Comparison of ENCODE assay signal across 8 mouse cellular contexts in the genomic region with DNA sequence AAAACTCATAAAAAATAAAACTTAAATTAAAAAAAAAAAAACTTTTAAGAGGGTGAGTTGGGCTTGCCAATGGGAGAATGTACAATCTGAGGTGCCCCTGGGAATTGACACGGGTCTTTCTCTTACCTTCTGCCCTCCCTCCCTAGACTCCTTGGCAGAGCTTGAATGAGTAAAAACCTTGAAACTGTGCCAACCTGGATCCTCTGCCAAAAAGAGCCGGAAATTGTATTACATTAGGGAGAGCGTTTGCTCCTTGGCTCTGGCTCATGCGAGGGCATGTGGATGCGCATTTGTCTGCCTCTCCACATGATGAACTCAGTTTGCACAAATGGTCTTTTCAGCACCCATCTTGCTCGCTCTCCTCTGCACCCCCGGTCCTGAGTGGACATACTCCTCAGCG. TPM values are rescaled to one million over a fixed set of nuclear protein-coding genes. Genes with fewer than 3 reads are reported as not detected.
DNase-seq lines count a peak whose midpoint lies in the region.

No protein-coding gene starts in this region.

- peak; percentile 25 to 48 for DNase-seq in frontal cortex, postnatal 10 days (ENCODE audit: low spot score in 2 of 2)
- no peak for DNase-seq in frontal cortex, postnatal 25 days (ENCODE audit: low spot score in 2 of 2)
- peak; percentile 31 for DNase-seq in retina, postnatal 7 days (ENCODE audit: low read depth, low spot score)
- DNase-seq in retina, embryonic 14.5 days (ENCODE audit: low spot score) = no peak
- peak; percentile 85 for DNase-seq in heart, postnatal 4 days
- peak; percentile 77 for DNase-seq in ovary, adult 18-20 months (ENCODE audit: low spot score)
- no peak for DNase-seq in embryo, embryonic 10 days (ENCODE audit: low spot score)
- DNase-seq in yolk sac, embryonic 10.5 days (ENCODE audit: low spot score) = no peak

RNA-seq across cellular contexts. Expression of a gene that starts 13.4 kb away (rescaled TPM):
- 10 to 100 TPM; 15.8 to 18.4 TPM for total RNA-seq in heart, postnatal 4 days (2021)

RNA-seq across cellular contexts. Expression of a gene that starts 35.3 kb away (rescaled TPM):
- 10 to 100 TPM; 31.7 to 37.0 TPM for total RNA-seq in heart, postnatal 4 days (2021)

RNA-seq across cellular contexts. Expression of a gene that starts 46.6 kb away (rescaled TPM):
- total RNA-seq in heart, postnatal 4 days (2021) = 10 to 100 TPM; 33.1 to 35.6 TPM

Comparison
In these comparisons a context has a peak if more than half of its experiments do, and no peak if none do; other contexts are left out.
1. DNase-seq: peak in frontal cortex, postnatal 10 days (2 of 2), retina, postnatal 7 days (single experiment), heart, postnatal 4 days (single experiment) and ovary, adult 18-20 months (single experiment); none in frontal cortex, postnatal 25 days (0 of 2), retina, embryonic 14.5 days (single experiment), embryo, embryonic 10 days (single experiment) and yolk sac, embryonic 10.5 days (single experiment).